9 mouse cellular contexts compared by ENCODE assay signal in the genomic region with DNA sequence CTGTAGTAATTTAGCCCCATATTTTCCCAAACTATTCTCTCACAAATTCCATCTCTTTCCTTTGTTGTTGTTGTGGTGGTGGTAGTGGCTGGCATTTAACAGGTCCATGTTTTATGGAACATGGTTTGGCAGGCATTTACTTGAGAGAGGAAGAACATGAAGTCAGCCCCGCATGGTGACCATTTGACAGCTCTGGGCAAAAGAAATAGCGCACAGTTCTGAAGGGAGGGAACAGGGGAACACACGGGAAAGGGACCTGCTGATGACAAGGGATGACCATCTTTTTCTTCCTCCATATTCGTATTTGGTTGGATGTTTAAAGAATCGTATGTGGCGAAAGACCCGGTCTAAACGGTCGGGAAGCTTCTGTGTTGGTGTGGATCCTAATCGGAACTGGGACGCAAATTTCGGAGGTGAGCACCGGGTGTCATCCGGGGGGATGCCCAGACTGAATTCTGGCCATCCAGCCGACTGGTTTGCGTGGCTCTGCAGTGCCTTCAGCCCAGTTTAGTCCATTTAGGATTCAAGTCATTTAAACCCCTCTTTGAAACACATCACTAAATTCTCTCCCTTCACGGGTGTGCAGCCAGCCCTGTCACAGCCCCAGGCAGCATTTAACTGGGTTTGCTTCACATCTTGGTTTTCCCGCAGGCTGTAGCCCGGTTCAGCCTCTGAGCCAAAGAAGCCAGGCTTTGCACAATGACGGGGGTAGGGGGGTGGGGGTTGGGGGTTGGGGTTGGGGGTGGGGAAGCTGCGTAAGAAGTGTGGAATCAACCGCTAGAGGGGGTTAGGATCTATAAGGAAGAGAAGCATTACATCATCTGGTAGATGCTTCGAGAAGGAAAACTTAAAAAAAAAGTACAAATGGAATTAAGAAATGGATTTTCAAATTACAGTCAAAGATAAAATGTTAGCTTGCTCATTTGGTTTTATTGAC. TPM values are rescaled to one million over a fixed set of nuclear protein-coding genes. Genes with fewer than 3 reads are reported as not detected.
DNase-seq lines count a peak whose midpoint lies in the region; ATAC-seq lines count a peak whose summit lies in the region.
"Had no signal": no experiment of that assay in that cellular context is flagged by ENCODE, and none has a peak within 500 bp of the region (broad histone marks: within the 10 kb centered on the region; RNA-seq: fewer than 3 reads in every experiment).

No protein-coding gene starts in this region.

- H3K4me1 ChIP-seq in forebrain, embryonic 10.5 days: peaks cover 75% of the 10 kb centered on the region
- peaks cover 49% of the 10 kb centered on the region for H3K4me1 ChIP-seq in limb, embryonic 15.5 days

- DNase-seq in kidney, postnatal 4 days: peak; percentile 51 to 66
- no peak for DNase-seq in kidney, adult 9 months
- peak; percentile 27 to 45 for DNase-seq in cerebellum, adult 18-20 months
- DNase-seq in forebrain, embryonic 10.5 days (ENCODE audit: extremely low spot score, low spot score): peak; percentile 76
- DNase-seq in ovary, adult 18-20 months (ENCODE audit: low spot score): no peak
- no peak for DNase-seq in ovary, postnatal 36 days (ENCODE audit: low spot score)
- DNase-seq in left cerebral cortex, postnatal 36 days (ENCODE audit: low spot score in 2 of 2): no peak
- DNase-seq: liver, embryonic 13.5 days had no signal

- ATAC-seq in limb, embryonic 15.5 days (ENCODE audit: insufficient number of reproducible peaks, low FRiP score, low TSS enrichment, low read depth): no peak

- H3K9me3 ChIP-seq in forebrain, embryonic 10.5 days: peaks cover 8% of the 10 kb centered on the region
- no peaks in the 10 kb centered on the region for H3K9me3 ChIP-seq in limb, embryonic 15.5 days
- H3K9me3 ChIP-seq: liver, embryonic 13.5 days had no signal

- H3K4me3 ChIP-seq in forebrain, embryonic 10.5 days: peak overlapping the region; percentile 28
- no peak overlapping the region for H3K4me3 ChIP-seq in limb, embryonic 15.5 days
- H3K4me3 ChIP-seq: liver, embryonic 13.5 days had no signal

- H3K36me3 ChIP-seq in forebrain, embryonic 10.5 days (replicated peaks): peaks cover 5% of the 10 kb centered on the region; the same call in 1 of the 2 replicates
- H3K36me3 ChIP-seq in limb, embryonic 15.5 days: no peaks in the 10 kb centered on the region
- H3K36me3 ChIP-seq: liver, embryonic 13.5 days had no signal

- intact Hi-C loops in left cerebral cortex, postnatal 36 days (cut with DNase I): loop anchor here (1.0 to 5.0 kb wide), 5 partner anchors 65 to 185 kb away; partner anchors contain the start of genes Cep41 and Mest

- WGBS in forebrain, embryonic 10.5 days: 16% methylated on average over 23 of the region's 23 CpGs
- WGBS in limb, embryonic 15.5 days: 20% methylated on average over 23 of the region's 23 CpGs

- peak overlapping the region; percentile 92 for H3K27ac ChIP-seq in forebrain, embryonic 10.5 days
- H3K27ac ChIP-seq in limb, embryonic 15.5 days: peak overlapping the region; percentile 84
- H3K27ac ChIP-seq: liver, embryonic 13.5 days had no signal

- H3K9ac ChIP-seq in limb, embryonic 15.5 days: no peak overlapping the region
- H3K9ac ChIP-seq: liver, embryonic 13.5 days had no signal

- peak overlapping the region; percentile 14; the same call in 1 of the 2 replicates for H3K4me2 ChIP-seq in limb, embryonic 15.5 days
- H3K4me2 ChIP-seq: liver, embryonic 13.5 days had no signal

- H3K27me3 ChIP-seq in forebrain, embryonic 10.5 days (ENCODE audit: poor library complexity, severe bottlenecking): no peaks in the 10 kb centered on the region
- no peaks in the 10 kb centered on the region for H3K27me3 ChIP-seq in limb, embryonic 15.5 days

RNA-seq across cellular contexts. Expression of gene Cpa2, which starts 10.5 kb away (rescaled TPM):
- polyA plus RNA-seq in forebrain, embryonic 10.5 days (2016; fragmentation: Nextera tagmentation; extraction: Ambion mirVana): 11.9 and 15.6 TPM in 2 replicates
- polyA plus RNA-seq in limb, embryonic 15.5 days (2015; fragmentation: Nextera tagmentation; extraction: Ambion mirVana): 4.8 and 6.7 TPM in 2 replicates
- 1 to 10 TPM in 1 of 2 experiments, under 1 TPM in 1; 0.70 to 3.1 TPM for total RNA-seq in left cerebral cortex, postnatal 36 days (2021)

RNA-seq across cellular contexts. Expression of gene Cpa4, which starts 16.3 kb away (rescaled TPM):
- 2.9 and 3.4 TPM in 2 replicates for polyA plus RNA-seq in forebrain, embryonic 10.5 days (2016; fragmentation: Nextera tagmentation; extraction: Ambion mirVana)
- 5.2 and 6.3 TPM in 2 replicates for polyA plus RNA-seq in limb, embryonic 15.5 days (2015; fragmentation: Nextera tagmentation; extraction: Ambion mirVana)
- total RNA-seq in left cerebral cortex, postnatal 36 days (2021): under 1 TPM; 0.18 to 0.25 TPM

RNA-seq across cellular contexts. Expression of gene Ssmem1, which starts 42.3 kb away (rescaled TPM):
- polyA plus RNA-seq in forebrain, embryonic 10.5 days (2016; fragmentation: Nextera tagmentation; extraction: Ambion mirVana): 0.16 and 0.34 TPM in 2 replicates
- 0.14 TPM in 1 of 2 replicates, not detected in the other for polyA plus RNA-seq in limb, embryonic 15.5 days (2015; fragmentation: Nextera tagmentation; extraction: Ambion mirVana)
- under 1 TPM; 0.84 to 0.94 TPM for total RNA-seq in left cerebral cortex, postnatal 36 days (2021)

RNA-seq across cellular contexts. Expression of gene Tmem209, which starts 42.3 kb away (rescaled TPM):
- polyA plus RNA-seq in forebrain, embryonic 10.5 days (2016; fragmentation: Nextera tagmentation; extraction: Ambion mirVana): 54.3 and 56.6 TPM in 2 replicates
- 28.0 and 28.1 TPM in 2 replicates for polyA plus RNA-seq in limb, embryonic 15.5 days (2015; fragmentation: Nextera tagmentation; extraction: Ambion mirVana)
- total RNA-seq in left cerebral cortex, postnatal 36 days (2021): 10 to 100 TPM; 19.1 to 20.7 TPM

RNA-seq across cellular contexts. Expression of gene Cpa5, which starts 58.9 kb away (rescaled TPM):
- 0.51 and 0.84 TPM in 2 replicates for polyA plus RNA-seq in forebrain, embryonic 10.5 days (2016; fragmentation: Nextera tagmentation; extraction: Ambion mirVana)
- polyA plus RNA-seq in limb, embryonic 15.5 days (2015; fragmentation: Nextera tagmentation; extraction: Ambion mirVana): 0.27 and 0.83 TPM in 2 replicates
- not detected for total RNA-seq in left cerebral cortex, postnatal 36 days (2021)
- polyA plus RNA-seq: liver, embryonic 13.5 days had no signal

Comparison
In these comparisons a context has a peak if more than half of its experiments do, and no peak if none do; other contexts are left out.
1. DNase-seq: peak in kidney, postnatal 4 days (2 of 2), cerebellum, adult 18-20 months (2 of 2) and forebrain, embryonic 10.5 days (single experiment); none in kidney, adult 9 months (single experiment), ovary, adult 18-20 months (single experiment), ovary, postnatal 36 days (single experiment) and left cerebral cortex, postnatal 36 days (0 of 2).